Comparison of ENCODE assay signal across 11 mouse cellular contexts in genomic region chr10:5288262-5288661, GRCm38 (mm10).
DNase-seq lines count a peak whose midpoint lies in the region; ATAC-seq and TF ChIP-seq lines count a peak whose summit lies in the region.
"Had no signal": no experiment of that assay in that cellular context is flagged by ENCODE, and none has a peak within 500 bp of the region (broad histone marks: within the 10 kb centered on the region; RNA-seq: fewer than 3 reads in every experiment).

No protein-coding gene starts in this region.

- H3K9ac ChIP-seq in heart, embryonic 12.5 days: peak overlapping the region; percentile 48; the same call in 1 of the 2 replicates
- H3K9ac ChIP-seq in lung, embryonic 15.5 days: no peak overlapping the region
- H3K9ac ChIP-seq in midbrain, embryonic 15.5 days: no peak overlapping the region
- H3K9ac ChIP-seq: neural tube, embryonic 12.5 days had no signal

- peak overlapping the region; percentile 93 for H3K27ac ChIP-seq in gastrocnemius, adult 2 months
- peak overlapping the region; percentile 64; the same call in 1 of the 2 replicates for H3K27ac ChIP-seq in heart, embryonic 12.5 days (ENCODE audit: poor library complexity, severe bottlenecking)
- peak overlapping the region; percentile 92 for H3K27ac ChIP-seq in lung, embryonic 15.5 days
- H3K27ac ChIP-seq in midbrain, embryonic 15.5 days: no peak overlapping the region
- H3K27ac ChIP-seq in cerebellum, adult 2 months (ENCODE audit: insufficient read depth, low read length): no peak overlapping the region
- H3K27ac ChIP-seq: neural tube, embryonic 12.5 days had no signal

- intact Hi-C loops in gastrocnemius, adult 2 months (cut with DNase I): loop anchor here (2.0 kb wide), 1 partner anchor 49 kb away; no protein-coding TSS in a partner anchor

- no peak for ATAC-seq in heart, embryonic 12.5 days (ENCODE audit: insufficient number of reproducible peaks, low FRiP score)
- ATAC-seq in lung, embryonic 15.5 days (ENCODE audit: borderline replicate concordance, extremely low read depth, low FRiP score, low TSS enrichment): peak; percentile 68; the same call in 1 of the 2 replicates
- no peak for ATAC-seq in midbrain, embryonic 15.5 days (replicated peaks)

- peak overlapping the region; percentile 78 for H3K4me3 ChIP-seq in gastrocnemius, adult 2 months
- peak overlapping the region; percentile 48 for H3K4me3 ChIP-seq in heart, embryonic 12.5 days
- H3K4me3 ChIP-seq in lung, embryonic 15.5 days: peak overlapping the region; percentile 31
- H3K4me3 ChIP-seq in midbrain, embryonic 15.5 days: no peak overlapping the region
- no peak overlapping the region for H3K4me3 ChIP-seq in cerebellum, adult 2 months (replicated peaks; ENCODE audit: insufficient read depth, low read depth, low read length)
- H3K4me3 ChIP-seq: neural tube, embryonic 12.5 days had no signal

- peak overlapping the region; percentile 69 for H3K4me2 ChIP-seq in heart, embryonic 12.5 days
- peak overlapping the region; percentile 48 for H3K4me2 ChIP-seq in lung, embryonic 15.5 days
- H3K4me2 ChIP-seq in midbrain, embryonic 15.5 days: no peak overlapping the region

- H3K9me3 ChIP-seq in heart, embryonic 12.5 days (replicated peaks): no peaks in the 10 kb centered on the region
- H3K9me3 ChIP-seq in lung, embryonic 15.5 days: no peaks in the 10 kb centered on the region
- H3K9me3 ChIP-seq in midbrain, embryonic 15.5 days: no peaks in the 10 kb centered on the region
- H3K9me3 ChIP-seq: neural tube, embryonic 12.5 days had no signal

- DNase-seq in gastrocnemius, adult 2 months: no peak
- no peak for DNase-seq in gastrocnemius, postnatal 4 days (ENCODE audit: low spot score in 2 of 2)
- DNase-seq in 416B (ENCODE audit: low read depth): peak; percentile 45
- no peak for DNase-seq in adrenal gland, adult 8-10 months
- no peak for DNase-seq in cerebellum, adult 2 months
- DNase-seq: cerebellum, adult 8-10 months; kidney, postnatal 4 days had no signal

- no peak for TF ChIP-seq POLR2A in cerebellum, adult 2 months (IDR thresholded peaks at IDR 0.05; ENCODE audit: borderline replicate concordance, insufficient read depth, low read length)

- H3K36me3 ChIP-seq in heart, embryonic 12.5 days: no peaks in the 10 kb centered on the region
- no peaks in the 10 kb centered on the region for H3K36me3 ChIP-seq in lung, embryonic 15.5 days
- H3K36me3 ChIP-seq in midbrain, embryonic 15.5 days (replicated peaks): no peaks in the 10 kb centered on the region
- H3K36me3 ChIP-seq: neural tube, embryonic 12.5 days had no signal

- no peaks in the 10 kb centered on the region for H3K27me3 ChIP-seq in heart, embryonic 12.5 days (replicated peaks)
- H3K27me3 ChIP-seq in lung, embryonic 15.5 days: no peaks in the 10 kb centered on the region
- H3K27me3 ChIP-seq in midbrain, embryonic 15.5 days (replicated peaks): no peaks in the 10 kb centered on the region
- H3K27me3 ChIP-seq in cerebellum, adult 2 months (ENCODE audit: control insufficient read depth, insufficient read depth, low read length): no peaks in the 10 kb centered on the region
- H3K27me3 ChIP-seq: neural tube, embryonic 12.5 days had no signal

- peaks cover 6% of the 10 kb centered on the region for H3K4me1 ChIP-seq in heart, embryonic 12.5 days (replicated peaks)
- H3K4me1 ChIP-seq in lung, embryonic 15.5 days: peaks cover 12% of the 10 kb centered on the region
- H3K4me1 ChIP-seq in midbrain, embryonic 15.5 days: no peaks in the 10 kb centered on the region
- H3K4me1 ChIP-seq in cerebellum, adult 2 months (ENCODE audit: control insufficient read depth, insufficient read depth, low read length): no peaks in the 10 kb centered on the region
- H3K4me1 ChIP-seq: neural tube, embryonic 12.5 days had no signal

- no peak for TF ChIP-seq CTCF in gastrocnemius, adult 2 months (IDR thresholded peaks at IDR 0.05)
- TF ChIP-seq CTCF in cerebellum, adult 2 months (IDR thresholded peaks at IDR 0.05; ENCODE audit: borderline replicate concordance, insufficient read depth, low read depth, low read length): no peak

- WGBS in heart, embryonic 12.5 days: 37% methylated on average over 6 of the region's 6 CpGs
- 26% methylated on average over 6 of the region's 6 CpGs for WGBS in lung, embryonic 15.5 days
- 71% methylated on average over 6 of the region's 6 CpGs for WGBS in midbrain, embryonic 15.5 days
- 70% methylated on average over 6 of the region's 6 CpGs for WGBS in cerebellum, adult 2 months

Comparison
In these comparisons a context has a peak if more than half of its experiments do, and no peak if none do; other contexts are left out.
1. H3K27ac ChIP-seq: peak in gastrocnemius, adult 2 months (single experiment), heart, embryonic 12.5 days (single experiment) and lung, embryonic 15.5 days (single experiment); none in midbrain, embryonic 15.5 days (single experiment) and cerebellum, adult 2 months (single experiment).
2. H3K4me3 ChIP-seq: peak in gastrocnemius, adult 2 months (single experiment), heart, embryonic 12.5 days (single experiment) and lung, embryonic 15.5 days (single experiment); none in midbrain, embryonic 15.5 days (single experiment) and cerebellum, adult 2 months (single experiment).